Mouse (Mus musculus) lung, adult 2 months (tissue): ENCODE data around the gene Irak3. TPM values are rescaled to one million over a fixed set of nuclear protein-coding genes. Genes with fewer than 3 reads are reported as not detected.
"Not testable (repeated sequence)": the region's sequence is repeated elsewhere in the genome, so short reads cannot be mapped to it uniquely, and the experiment has no call there.

Experiments
- DNase-seq: peaks from one replicate; pipeline ENCODE4 v3.0.0; 2022
- H3K4me1 ChIP-seq: fragments of 200-500 bp; 2 replicates; pipeline ENCODE4 v1.6.1; 2011; ENCODE audit warnings: low read length; ENCODE audit not compliant: control insufficient read depth, insufficient read depth
- H3K4me3 ChIP-seq: fragments of 200-500 bp; replicated peaks from 2 replicates; pipeline ENCODE3; 2011; ENCODE audit warnings: low read depth, mild to moderate bottlenecking, control low read depth, low read length; ENCODE audit errors: extremely low read depth
- CTCF ChIP-seq: fragments of 200-500 bp; IDR thresholded peaks from 2 replicates; pipeline ENCODE4 v1.5.1; 2011; ENCODE audit warnings: mild to moderate bottlenecking, low read length, control low read depth; ENCODE audit not compliant: insufficient read depth
- POLR2A ChIP-seq: fragments of 200-500 bp; IDR thresholded peaks from 2 replicates; pipeline ENCODE4 v1.6.1; 2011; ENCODE audit warnings: low read depth, mild to moderate bottlenecking, control low read depth, low read length, borderline replicate concordance; ENCODE audit errors: extremely low read depth
- WGBS: fragments of 180-500 bp; shearing (Covaris S2); methylation state at CpG from one replicate; pipeline ENCODE4 v1.1.7; 2018; 5-methylcytosine and 5-hydroxymethylcytosine counted together
- polyA plus RNA-seq: library from polyadenylated mRNA; depleted of rRNA; stranded (reverse); fragments of >200 nt; gene quantifications from 2 replicates; pipeline ENCODE4 v1.2.3, GENCODE M21; 2012

Gene Irak3
- polyA plus RNA-seq, 1 experiment, result 4.3 TPM

- DNase-seq, result peak; percentile 52
- Histone ChIP-seq H3K4me1 (peaks cover 6% of the 10 kb centered on the region; the same call in 1 of the 2 replicates), H3K4me3 (no peak overlapping the region)
- TF ChIP-seq CTCF (peak; percentile 84), POLR2A (no peak)
- WGBS, result 21% methylated on average over 5 of the region's 5 CpGs
Observed at GRCm38 (mm10) chr10:120231718-120232117, 29.8 kb upstream of the Irak3 start.

GRCm38 (mm10) chr10:120226871-120227661, 25.1 kb upstream of the Irak3 start, which contains the start of gene Llph:
Gene Llph (plus strand): TSS chr10:120227070.
- H3K4me3 ChIP-seq, result peak within 1 kb of the TSS; percentile 90
- TF ChIP-seq POLR2A (peak; percentile 88; the same call in 1 of the 2 replicates), CTCF (no peak)
- under 1% methylated on average over 57 of the region's 57 CpGs for WGBS
- DNase-seq, result peak; percentile 80
- H3K4me1 ChIP-seq, result peaks cover 6% of the 10 kb centered on the region; the same call in 1 of the 2 replicates

GRCm38 (mm10) chr10:120220776-120221175, 18.8 kb upstream of the Irak3 start:
- no peak for DNase-seq
- H3K4me3 ChIP-seq, result no peak overlapping the region
- TF ChIP-seq POLR2A, result no peak
- TF ChIP-seq CTCF, result no peak
- H3K4me1 ChIP-seq, result peaks cover 3% of the 10 kb centered on the region
- 39% methylated on average over 7 of the region's 7 CpGs for WGBS

- peaks cover 3% of the 10 kb centered on the region for H3K4me1 ChIP-seq
- no peak for DNase-seq
- WGBS, result 38% methylated on average over 14 of the region's 14 CpGs
- H3K4me3 ChIP-seq, result no peak overlapping the region
- TF ChIP-seq POLR2A, result no peak
- TF ChIP-seq CTCF, result no peak
Observed at GRCm38 (mm10) chr10:120219578-120220359, 17.8 kb upstream of the Irak3 start.

GRCm38 (mm10) chr10:120218996-120219395, 17.1 kb upstream of the Irak3 start:
- TF ChIP-seq POLR2A (no peak), CTCF (no peak)
- no peak overlapping the region for H3K4me3 ChIP-seq
- WGBS, result 92% methylated on average over 10 of the region's 10 CpGs
- no peak for DNase-seq
- peaks cover 3% of the 10 kb centered on the region for H3K4me1 ChIP-seq

- H3K4me3 ChIP-seq, DNase-seq, H3K4me1 ChIP-seq: not testable (repeated sequence)
- WGBS, result 83% methylated on average over 1 of the region's 1 CpGs
Observed at GRCm38 (mm10) chr10:120217099-120217498, 15.2 kb upstream of the Irak3 start.

- DNase-seq, result no peak
- 72% methylated on average over 3 of the region's 3 CpGs for WGBS
- TF ChIP-seq CTCF (no peak), POLR2A (no peak)
Observed at GRCm38 (mm10) chr10:120210096-120210495, 8.2 kb upstream of the Irak3 start.

GRCm38 (mm10) chr10:120209539-120209925, 7.6 kb upstream of the Irak3 start:
- DNase-seq, result no peak
- peak overlapping the region; percentile 52 for H3K4me3 ChIP-seq
- 31% methylated on average over 6 of the region's 6 CpGs for WGBS
- TF ChIP-seq CTCF (no peak), POLR2A (no peak)
- H3K4me1 ChIP-seq, result 0 out of 2 replicates have a peak, but pooled peaks cover 6% of the 10 kb centered on the region

More at GRCm38 (mm10) chr10:120210096-120210495, 8.2 kb upstream of the Irak3 start:
- Histone ChIP-seq H3K4me3 (no peak overlapping the region), H3K4me1 (0 out of 2 replicates have a peak, but pooled peaks cover 6% of the 10 kb centered on the region)
